Mouse (Mus musculus) forebrain, embryonic 10.5 days (tissue): ENCODE measurements around the gene Gjc2. TPM values are rescaled to one million over a fixed set of nuclear protein-coding genes. Genes with fewer than 3 reads are reported as not detected.

Source experiments
- DNase-seq: peaks from one replicate; pipeline ENCODE4 v3.0.0-alpha.2; 2017; ENCODE audit warnings: low spot score; ENCODE audit errors: extremely low spot score
- H3K27ac ChIP-seq: fragments of 300-500 bp; sonication (generic); 2 replicates; pipeline ENCODE4 v1.5.1; 2016; ENCODE audit warnings: mild to moderate bottlenecking
- H3K27me3 ChIP-seq: fragments of 300-500 bp; sonication (generic); 2 replicates; pipeline ENCODE4 v1.6.1; 2016; ENCODE audit warnings: mild to moderate bottlenecking; ENCODE audit not compliant: poor library complexity, severe bottlenecking
- H3K36me3 ChIP-seq: fragments of 300-500 bp; sonication (generic); replicated peaks from 2 replicates; pipeline ENCODE4 v1.6.1; 2016; ENCODE audit warnings: mild to moderate bottlenecking, moderate library complexity
- H3K4me1 ChIP-seq: fragments of 300-500 bp; sonication (generic); 2 replicates; pipeline ENCODE4 v1.6.1; 2016
- H3K4me3 ChIP-seq: fragments of 300-500 bp; sonication (generic); 2 replicates; pipeline ENCODE4 v1.5.1; 2016; ENCODE audit warnings: mild to moderate bottlenecking, moderate library complexity
- H3K9me3 ChIP-seq: fragments of 300-500 bp; sonication (generic); 2 replicates; pipeline ENCODE4 v1.6.1; 2016; ENCODE audit warnings: mild to moderate bottlenecking, moderate library complexity
- WGBS: fragments of 180-500 bp; shearing (Covaris S2); methylation state at CpG from one replicate; pipeline ENCODE4 v1.1.7; 2016; 5-methylcytosine and 5-hydroxymethylcytosine counted together
- polyA plus RNA-seq: library from polyadenylated mRNA; unstranded; fragments of >200 nt; fragmentation: Nextera tagmentation; extraction: Ambion mirVana; gene quantifications from 2 replicates; pipeline ENCODE4 v1.2.1, GENCODE M21; 2016

The Gjc2 gene
- polyA plus RNA-seq, 1 experiment from 2014 or later: not detected

DNA sequence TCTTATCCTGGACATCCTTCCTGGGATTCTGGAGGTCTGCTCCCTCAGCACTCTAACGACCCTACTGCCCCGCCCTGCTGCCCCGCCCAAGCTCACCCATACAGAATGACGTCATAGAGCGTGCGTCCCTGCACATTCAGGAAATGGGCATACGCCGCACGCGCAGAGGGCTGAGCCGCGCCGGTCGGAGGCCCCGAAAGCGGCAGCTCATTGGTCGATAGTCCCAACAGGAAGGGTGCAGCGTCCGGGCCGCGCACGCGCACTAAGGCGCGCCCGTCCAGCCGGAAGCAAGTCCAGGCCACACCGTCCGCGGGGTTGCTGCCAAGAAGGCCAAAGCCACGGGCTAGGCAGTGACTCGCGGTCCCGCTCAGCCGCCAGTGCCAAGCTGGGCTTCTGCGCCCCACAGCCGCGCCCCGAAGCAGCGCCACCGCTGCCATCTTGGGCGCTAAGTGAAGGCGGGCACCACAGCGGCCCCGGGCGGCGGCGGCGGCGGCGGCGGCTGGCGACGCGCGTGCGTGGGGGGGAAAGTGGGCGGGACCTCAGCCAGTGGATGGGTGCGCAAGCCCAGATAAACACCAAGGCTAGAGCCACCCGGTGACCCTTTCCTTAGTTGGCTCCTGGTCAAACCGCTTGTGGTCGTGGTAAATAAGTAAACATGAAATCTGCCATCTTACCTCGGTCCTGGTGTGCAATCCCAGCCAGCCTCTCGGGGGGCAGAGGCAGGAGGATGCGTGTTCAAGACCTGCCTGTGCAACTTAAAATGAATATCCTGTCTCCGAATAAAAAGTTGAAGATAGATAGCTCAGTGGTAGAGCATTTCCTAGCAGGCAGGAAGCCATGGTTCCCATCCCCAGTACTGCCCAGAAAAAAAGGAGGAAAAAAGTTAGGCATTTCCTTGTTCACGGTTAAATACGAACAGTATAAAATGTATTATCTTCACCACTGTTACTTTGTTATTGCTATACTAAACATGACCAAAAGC is 19.5 kb downstream of the Gjc2 start, which contains the start of gene Iba57:
TSS of gene Iba57 (minus strand) at position 485 of the 982 bp plus-strand sequence.
- H3K27ac ChIP-seq: peak within 1 kb of the TSS; percentile 98
- H3K27me3 ChIP-seq: no peaks in the 10 kb centered on the region
- no peaks in the 10 kb centered on the region for H3K9me3 ChIP-seq
- 5% methylated on average over 64 of the region's 68 CpGs for WGBS
- peak; percentile 97 for DNase-seq
- H3K36me3 ChIP-seq: peaks cover 2% of the 10 kb centered on the region
- H3K4me3 ChIP-seq: peak within 1 kb of the TSS; percentile 81
- H3K4me1 ChIP-seq: peaks cover 22% of the 10 kb centered on the region

DNA sequence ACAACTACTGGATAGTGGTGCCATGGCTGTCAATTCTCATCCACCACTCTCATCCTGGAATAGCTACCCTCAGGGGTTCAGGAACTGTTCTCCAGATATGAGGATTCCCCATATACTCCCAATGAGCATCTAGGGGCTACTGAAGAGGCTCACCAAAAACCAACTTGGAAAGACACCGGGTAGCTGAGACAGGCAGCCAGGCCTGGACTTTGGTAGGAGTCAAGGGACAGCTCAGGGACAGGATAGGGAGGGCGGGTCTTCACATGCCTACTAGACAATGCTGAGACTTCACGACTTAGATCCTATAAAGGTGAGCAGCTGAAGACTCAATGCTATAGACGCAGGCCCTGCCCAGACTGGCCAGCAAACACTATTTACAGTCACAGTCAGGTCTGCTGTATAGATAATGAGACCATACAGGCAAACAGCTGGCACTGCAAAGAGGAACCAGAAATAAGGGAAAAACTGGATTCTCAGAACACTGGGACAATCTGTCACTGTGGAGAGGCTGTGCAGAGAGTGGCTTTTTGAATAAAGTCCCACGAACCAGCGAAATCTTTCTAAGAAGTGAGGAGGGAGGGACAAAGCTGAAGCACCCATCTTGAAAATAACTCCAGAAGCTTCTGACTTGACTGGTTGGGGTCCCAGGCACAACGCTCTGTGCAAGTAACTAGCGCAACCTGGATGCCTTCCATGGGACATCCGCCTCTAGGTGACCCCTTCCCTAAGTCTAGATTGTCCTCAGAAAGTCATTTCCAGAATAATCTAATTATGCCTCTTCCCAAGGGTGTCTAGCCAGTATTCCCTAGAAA is 20.4 kb downstream of the Gjc2 start:
- no peak for DNase-seq
- Histone ChIP-seq H3K4me3 (peak overlapping the region; percentile 81), H3K27me3 (no peaks in the 10 kb centered on the region), H3K36me3 (peaks cover 10% of the 10 kb centered on the region), H3K9me3 (no peaks in the 10 kb centered on the region), H3K4me1 (peaks cover 22% of the 10 kb centered on the region), H3K27ac (peak overlapping the region; percentile 98)
- 65% methylated on average over 9 of the region's 9 CpGs for WGBS

DNA sequence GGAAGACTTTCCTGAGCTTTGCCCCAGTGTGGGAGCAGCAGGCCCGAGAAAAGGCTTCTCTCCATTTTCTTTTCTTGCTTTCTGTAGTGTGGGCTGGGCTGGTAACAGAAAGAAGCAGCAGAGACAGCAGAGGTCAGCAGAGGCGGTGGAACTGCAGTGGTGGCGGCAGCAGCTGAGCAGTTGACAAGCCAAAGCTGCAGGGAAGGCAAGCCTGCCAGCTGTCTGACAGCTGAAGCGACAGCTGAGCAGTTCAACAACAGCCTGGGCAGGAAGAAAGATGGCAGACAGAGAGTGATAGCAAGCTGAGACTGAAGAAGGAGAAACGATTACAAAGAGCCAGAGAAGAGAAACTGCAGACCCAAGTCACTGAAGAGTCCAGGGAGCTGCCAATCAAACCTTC is 21.6 kb downstream of the Gjc2 start:
- H3K4me1 ChIP-seq: peaks cover 22% of the 10 kb centered on the region
- H3K9me3 ChIP-seq: no peaks in the 10 kb centered on the region
- H3K4me3 ChIP-seq: no peak overlapping the region
- no peaks in the 10 kb centered on the region for H3K27me3 ChIP-seq
- H3K27ac ChIP-seq: no peak overlapping the region
- H3K36me3 ChIP-seq: peaks cover 19% of the 10 kb centered on the region
- WGBS: 80% methylated on average over 5 of the region's 5 CpGs
- DNase-seq: no peak

DNA sequence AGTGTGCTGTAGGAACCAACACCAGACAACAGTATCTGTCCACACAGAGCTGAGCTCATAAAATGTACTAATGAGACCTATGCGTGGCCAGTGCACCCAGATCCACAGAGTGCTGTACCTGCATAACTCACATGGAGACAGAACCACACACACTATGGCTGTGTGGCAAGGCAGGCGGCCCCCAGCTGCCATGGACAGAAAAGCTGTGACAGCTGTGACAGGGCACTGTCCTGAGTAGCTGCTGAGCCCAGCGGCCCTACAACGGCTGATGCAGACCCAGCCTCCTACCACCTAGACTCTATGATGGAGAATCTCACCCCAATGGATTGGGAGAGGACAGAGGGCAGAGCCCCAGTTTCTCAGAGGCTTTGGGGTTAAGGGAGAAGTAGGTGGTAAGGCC is 23.5 kb downstream of the Gjc2 start:
- 83% methylated on average over 4 of the region's 4 CpGs for WGBS
- Histone ChIP-seq H3K27me3 (no peaks in the 10 kb centered on the region), H3K4me1 (peaks cover 22% of the 10 kb centered on the region), H3K27ac (no peak overlapping the region), H3K9me3 (no peaks in the 10 kb centered on the region), H3K4me3 (no peak overlapping the region), H3K36me3 (peaks cover 25% of the 10 kb centered on the region)
- no peak for DNase-seq

DNA sequence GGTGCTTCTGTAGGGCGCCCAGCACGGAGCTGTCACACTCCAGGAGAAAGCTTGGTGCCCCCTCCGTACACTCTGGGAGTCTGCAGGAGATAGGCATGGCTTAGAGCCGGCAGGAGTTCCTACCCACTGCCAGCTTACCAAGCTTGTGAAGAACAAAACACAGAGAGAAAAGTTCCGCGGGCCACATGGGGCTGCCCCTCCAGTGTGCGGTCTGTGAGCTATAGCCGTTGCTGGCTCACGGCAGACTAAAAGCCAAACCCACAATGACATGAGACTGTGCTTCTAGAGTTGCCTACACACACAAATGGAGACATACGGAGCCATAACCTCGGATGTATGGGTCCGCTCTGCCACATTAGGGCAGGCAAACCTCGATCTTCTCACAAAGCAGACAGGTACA is 23.9 kb downstream of the Gjc2 start:
- no peak for DNase-seq
- WGBS: 92% methylated on average over 13 of the region's 13 CpGs
- Histone ChIP-seq H3K9me3 (no peaks in the 10 kb centered on the region), H3K36me3 (peaks cover 25% of the 10 kb centered on the region), H3K27me3 (no peaks in the 10 kb centered on the region), H3K4me3 (no peak overlapping the region), H3K4me1 (peaks cover 17% of the 10 kb centered on the region), H3K27ac (no peak overlapping the region)

DNA sequence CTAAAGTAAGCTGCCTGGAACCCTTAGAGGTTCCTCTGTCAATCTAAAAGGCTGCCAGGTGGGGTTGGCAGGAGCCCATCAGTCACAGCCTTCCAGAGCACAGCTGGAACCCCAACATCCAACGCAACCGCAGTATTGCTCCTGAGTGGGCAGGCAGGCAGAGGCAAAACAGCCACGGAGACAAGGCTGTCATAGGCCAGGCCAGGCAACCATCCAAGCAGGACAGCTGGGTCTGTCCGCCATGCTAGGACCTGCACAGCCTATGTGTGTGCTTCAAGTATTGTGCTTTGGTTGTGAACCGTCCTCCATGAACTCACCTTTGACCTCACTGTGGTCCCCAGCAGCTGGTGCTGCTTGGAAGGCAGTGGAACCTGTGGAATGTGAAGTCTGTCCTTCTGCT is 27.1 kb downstream of the Gjc2 start:
- 94% methylated on average over 5 of the region's 5 CpGs for WGBS
- H3K9me3 ChIP-seq: no peaks in the 10 kb centered on the region
- no peak overlapping the region for H3K4me3 ChIP-seq
- DNase-seq: no peak
- H3K27me3 ChIP-seq: no peaks in the 10 kb centered on the region
- H3K36me3 ChIP-seq: peaks cover 25% of the 10 kb centered on the region
- no peaks in the 10 kb centered on the region for H3K4me1 ChIP-seq
- no peak overlapping the region for H3K27ac ChIP-seq

DNA sequence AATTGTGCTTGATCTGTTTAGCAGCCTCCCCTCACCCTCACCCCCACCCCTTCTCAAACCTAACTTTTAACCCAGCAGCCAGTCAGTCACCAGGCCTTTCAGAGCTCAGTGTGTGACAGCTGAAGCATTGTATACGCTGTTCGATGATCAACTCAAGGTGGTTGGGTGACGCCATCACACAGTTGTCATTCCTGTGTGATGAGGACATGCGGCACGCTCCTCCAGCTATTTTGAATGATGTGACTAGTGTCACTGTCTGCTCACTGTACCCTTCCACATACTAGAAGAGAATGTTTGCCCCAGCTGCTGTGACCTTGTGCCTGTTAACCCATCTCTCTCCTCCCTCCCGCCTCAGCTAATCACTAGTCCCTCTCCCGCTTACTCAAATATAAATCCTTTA is 28.8 kb downstream of the Gjc2 start:
- no peaks in the 10 kb centered on the region for H3K9me3 ChIP-seq
- no peak overlapping the region for H3K27ac ChIP-seq
- no peak overlapping the region for H3K4me3 ChIP-seq
- WGBS: 94% methylated on average over 7 of the region's 7 CpGs
- no peak for DNase-seq
- H3K4me1 ChIP-seq: no peaks in the 10 kb centered on the region
- H3K27me3 ChIP-seq: no peaks in the 10 kb centered on the region
- peaks cover 25% of the 10 kb centered on the region for H3K36me3 ChIP-seq

DNA sequence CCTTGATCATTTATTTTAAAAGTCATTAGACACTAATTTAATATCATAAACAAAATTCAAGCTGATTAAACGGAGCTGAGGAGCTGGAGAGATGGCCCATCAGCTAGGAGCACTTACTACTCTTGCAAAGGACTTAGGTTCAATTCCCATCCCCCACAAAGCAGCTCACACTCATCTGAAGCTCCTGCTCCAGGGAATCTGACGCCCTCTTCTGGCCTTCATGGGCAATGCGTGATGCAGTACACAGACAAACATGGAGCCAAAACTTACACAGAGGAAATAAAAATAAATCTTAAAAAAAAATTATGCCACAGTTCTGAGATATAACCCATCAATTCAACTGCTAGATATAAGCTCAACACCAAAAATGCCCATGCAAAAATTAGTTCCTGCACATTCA is 31.3 kb downstream of the Gjc2 start:
- DNase-seq: no peak
- 25% methylated on average over 3 of the region's 3 CpGs for WGBS
- H3K9me3 ChIP-seq: no peaks in the 10 kb centered on the region
- no peak overlapping the region for H3K27ac ChIP-seq
- H3K4me3 ChIP-seq: no peak overlapping the region
- no peaks in the 10 kb centered on the region for H3K27me3 ChIP-seq
- peaks cover 9% of the 10 kb centered on the region for H3K36me3 ChIP-seq
- H3K4me1 ChIP-seq: no peaks in the 10 kb centered on the region

DNA sequence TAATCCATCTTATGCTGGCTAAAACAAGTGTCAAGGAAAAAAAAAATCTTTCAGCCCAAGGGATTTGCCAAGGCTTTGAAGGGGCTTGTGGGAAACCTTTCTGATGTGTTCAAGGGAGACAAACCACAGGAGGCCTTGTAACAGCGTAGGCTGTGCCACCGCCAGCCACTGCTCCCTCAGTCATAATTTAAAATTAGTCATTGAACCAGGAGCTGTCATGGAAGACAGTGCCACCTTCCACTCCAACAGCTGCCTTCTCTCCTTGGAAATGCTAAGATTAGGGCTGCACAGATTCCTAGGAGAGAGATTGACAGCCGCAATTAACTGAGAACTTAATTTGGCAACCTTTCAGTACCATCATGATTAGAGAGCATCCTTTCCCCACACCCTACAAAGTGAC is 33.7 kb downstream of the Gjc2 start:
- no peaks in the 10 kb centered on the region for H3K36me3 ChIP-seq
- H3K27ac ChIP-seq: no peak overlapping the region
- H3K4me3 ChIP-seq: no peak overlapping the region
- H3K9me3 ChIP-seq: no peaks in the 10 kb centered on the region
- H3K27me3 ChIP-seq: no peaks in the 10 kb centered on the region
- no peaks in the 10 kb centered on the region for H3K4me1 ChIP-seq
- no peak for DNase-seq
- WGBS: 86% methylated on average over 3 of the region's 3 CpGs

DNA sequence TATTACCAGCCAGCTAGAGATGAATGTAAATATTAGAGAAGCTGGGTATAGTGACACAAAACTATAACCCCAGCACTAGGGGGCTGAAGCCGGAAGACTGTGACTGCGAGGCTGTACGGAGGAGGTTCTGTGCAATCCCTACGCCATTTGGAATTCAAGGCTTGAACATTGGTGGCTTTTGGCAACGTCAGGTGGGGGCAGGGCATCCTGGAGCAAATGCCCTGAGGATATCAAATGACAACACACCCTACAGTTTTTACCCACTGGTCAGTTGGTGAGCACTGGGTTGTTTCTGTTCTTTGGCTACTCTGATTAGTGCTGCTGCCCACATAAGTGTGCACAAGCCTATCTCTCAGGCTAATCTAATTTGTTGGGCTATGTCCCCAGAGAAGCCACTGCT is 40.1 kb downstream of the Gjc2 start:
- H3K27me3 ChIP-seq: peaks cover 14% of the 10 kb centered on the region
- no peak overlapping the region for H3K27ac ChIP-seq
- WGBS: 87% methylated on average over 5 of the region's 5 CpGs
- peaks cover 7% of the 10 kb centered on the region for H3K4me1 ChIP-seq
- H3K36me3 ChIP-seq: no peaks in the 10 kb centered on the region
- DNase-seq: no peak
- no peak overlapping the region for H3K4me3 ChIP-seq
- H3K9me3 ChIP-seq: no peaks in the 10 kb centered on the region

DNA sequence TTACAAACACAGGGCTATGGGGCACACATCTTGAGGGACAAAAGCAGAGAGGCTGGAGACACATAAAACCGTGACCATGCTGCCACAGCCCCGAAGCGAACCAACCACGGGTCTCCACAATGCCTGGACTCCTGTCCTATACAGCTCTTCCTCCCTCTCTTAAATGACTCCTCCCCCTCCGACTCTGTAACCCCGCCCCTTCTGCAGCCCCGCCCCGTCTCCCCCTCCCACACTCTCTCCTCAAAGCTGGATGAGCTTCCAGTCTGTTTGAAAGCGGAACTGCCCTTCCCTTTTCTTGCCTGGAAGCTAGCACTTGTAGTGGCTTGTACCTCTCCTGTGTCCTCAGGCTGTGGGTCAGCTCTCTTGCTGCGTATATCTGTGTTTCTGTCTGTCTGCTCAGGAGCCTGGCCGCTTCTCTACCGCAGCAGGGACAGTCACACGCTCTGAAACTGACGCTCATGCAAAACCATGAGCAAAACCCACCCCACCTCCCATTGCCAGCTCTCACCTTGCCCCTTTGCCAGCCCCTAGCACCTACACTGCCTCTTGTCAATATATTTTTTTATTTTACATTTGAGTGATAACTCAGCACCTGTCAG is 41.1 kb downstream of the Gjc2 start:
- Histone ChIP-seq H3K4me1 (peaks cover 7% of the 10 kb centered on the region), H3K4me3 (peak overlapping the region; percentile 37), H3K27me3 (peaks cover 24% of the 10 kb centered on the region), H3K27ac (no peak overlapping the region), H3K36me3 (no peaks in the 10 kb centered on the region), H3K9me3 (no peaks in the 10 kb centered on the region)
- 13% methylated on average over 14 of the region's 14 CpGs for WGBS
- peak; percentile 42 for DNase-seq

DNA sequence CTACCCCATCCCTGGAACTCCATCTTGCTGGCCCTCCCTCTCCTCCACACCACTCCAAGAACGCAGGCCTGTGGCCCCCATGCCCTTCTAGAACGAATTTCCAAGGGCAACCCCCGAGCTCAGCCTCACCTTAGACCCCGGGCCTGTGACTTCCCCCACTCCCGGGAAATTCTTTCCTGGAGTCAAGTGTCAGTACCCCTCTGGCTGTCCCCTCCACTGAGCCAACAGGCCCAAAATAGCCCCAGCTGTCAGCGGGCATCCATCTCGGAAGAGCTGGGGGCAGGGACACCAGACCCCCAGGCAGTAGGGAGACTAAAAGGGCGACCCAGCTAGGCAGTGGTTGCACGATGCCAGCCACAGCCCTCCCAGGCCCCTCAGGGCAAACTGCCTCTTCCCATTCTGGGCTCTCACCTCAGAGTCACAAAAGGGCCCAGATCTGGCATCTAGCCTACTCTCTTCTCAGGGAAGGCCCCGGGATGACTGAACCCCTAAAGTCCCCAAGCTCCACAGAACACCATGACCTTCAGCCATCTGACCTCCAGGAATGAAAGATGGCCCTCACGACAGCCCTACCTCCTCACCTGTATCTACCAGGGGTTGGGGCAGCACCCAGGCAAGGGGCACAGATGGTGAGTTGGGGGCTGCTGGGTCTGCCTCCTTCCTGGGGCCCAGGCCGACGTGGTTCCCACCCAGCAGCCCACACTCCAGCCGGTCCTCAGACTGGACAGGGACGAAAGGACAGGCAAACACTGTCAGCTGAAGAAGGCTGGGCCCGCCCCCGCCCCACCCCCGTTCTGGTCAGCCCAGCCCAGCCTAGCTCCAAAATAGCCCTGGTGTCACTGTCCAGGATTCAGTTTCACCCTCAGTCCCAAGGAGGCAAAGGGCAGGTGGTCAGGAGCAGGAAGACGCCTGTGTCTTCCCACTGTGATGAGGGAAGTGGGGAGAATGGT is 44.2 kb downstream of the Gjc2 start:
- no peak overlapping the region for H3K4me3 ChIP-seq
- H3K27me3 ChIP-seq: peaks cover 55% of the 10 kb centered on the region
- H3K4me1 ChIP-seq: peaks cover 27% of the 10 kb centered on the region
- 71% methylated on average over 19 of the region's 19 CpGs for WGBS
- H3K9me3 ChIP-seq: no peaks in the 10 kb centered on the region
- H3K27ac ChIP-seq: no peak overlapping the region
- no peak for DNase-seq
- no peaks in the 10 kb centered on the region for H3K36me3 ChIP-seq
